Mouse (Mus musculus): ENCODE data around the gene Stom. TPM values are rescaled to one million over a fixed set of nuclear protein-coding genes. Genes with fewer than 3 reads are reported as not detected.
A peak's percentile ranks its signal among the peaks of the same experiment; 100 is the strongest.

Stom gene
- polyA plus RNA-seq, 1 experiment from 2014 or later, result 15.4 TPM

- DNase-seq (ENCODE audit: low spot score, missing footprints) (no peak), ATAC-seq (ENCODE audit: low FRiP score) (no peak)
- Histone ChIP-seq H3K27me3 (ENCODE audit: control insufficient read depth, insufficient read depth, low read length) (peaks cover 15% of the 10 kb centered on the region), H3K4me3 (ENCODE audit: low read depth, low read length) (no peak overlapping the region), H3K27ac (ENCODE audit: low read depth, low read length) (no peak overlapping the region), H3K9me3 (ENCODE audit: control insufficient read depth, low read length) (no peaks in the 10 kb centered on the region), H3K4me2 (no peak overlapping the region), H3K36me3 (ENCODE audit: control insufficient read depth, insufficient read depth, low read length) (no peaks in the 10 kb centered on the region), H3K9ac (ENCODE audit: low read length) (no peak overlapping the region), H3K4me1 (ENCODE audit: control insufficient read depth, insufficient read depth, low read length) (peaks cover 1% of the 10 kb centered on the region; the same call in 1 of the 2 replicates)
- 82% methylated on average over 12 of the region's 12 CpGs for WGBS
These were observed 49.7 kb downstream of the Stom start for GRCm38 (mm10) chr2:35287017-35287620.

DNA sequence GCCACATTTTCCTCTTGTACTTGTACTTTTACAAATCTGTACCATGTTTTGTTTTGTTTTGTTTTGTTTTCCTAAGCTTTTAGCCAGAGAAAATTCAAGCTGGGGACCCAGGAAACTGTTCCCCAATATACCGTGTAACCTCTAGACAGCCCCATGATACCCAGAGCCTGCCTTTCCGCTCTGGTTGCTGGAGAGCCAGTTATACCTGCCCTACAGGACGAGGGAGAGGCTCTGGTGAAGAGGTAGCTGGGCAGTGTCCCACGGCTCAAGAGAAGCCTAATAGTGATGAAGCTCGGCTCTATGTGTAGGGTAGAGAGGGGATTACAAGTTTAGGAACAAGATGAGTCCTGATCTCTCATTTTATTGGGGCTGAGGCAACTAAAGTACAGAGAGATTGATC is 51.6 kb downstream of the Stom start:
- DNase-seq (ENCODE audit: low spot score, missing footprints) (no peak), ATAC-seq (ENCODE audit: low FRiP score) (no peak)
- Histone ChIP-seq H3K9ac (ENCODE audit: low read length) (no peak overlapping the region), H3K4me2 (no peak overlapping the region), H3K4me3 (ENCODE audit: low read depth, low read length) (no peak overlapping the region), H3K36me3 (ENCODE audit: control insufficient read depth, insufficient read depth, low read length) (no peaks in the 10 kb centered on the region), H3K4me1 (ENCODE audit: control insufficient read depth, insufficient read depth, low read length) (peaks cover 2% of the 10 kb centered on the region; the same call in 1 of the 2 replicates), H3K27ac (ENCODE audit: low read depth, low read length) (no peak overlapping the region), H3K27me3 (ENCODE audit: control insufficient read depth, insufficient read depth, low read length) (peaks cover 26% of the 10 kb centered on the region), H3K9me3 (ENCODE audit: control insufficient read depth, low read length) (no peaks in the 10 kb centered on the region)
- 82% methylated on average over 5 of the region's 5 CpGs for WGBS

- H3K9me3 ChIP-seq (ENCODE audit: control insufficient read depth, low read length), result no peaks in the 10 kb centered on the region
- H3K4me2 ChIP-seq, result no peak overlapping the region
- ATAC-seq (ENCODE audit: low FRiP score) (no peak), DNase-seq (ENCODE audit: low spot score, missing footprints) (no peak)
- WGBS, result 85% methylated on average over 4 of the region's 4 CpGs
- H3K27ac ChIP-seq (ENCODE audit: low read depth, low read length), result no peak overlapping the region
- H3K4me3 ChIP-seq (ENCODE audit: low read depth, low read length), result no peak overlapping the region
- peaks cover 26% of the 10 kb centered on the region for H3K27me3 ChIP-seq (ENCODE audit: control insufficient read depth, insufficient read depth, low read length)
- no peaks in the 10 kb centered on the region for H3K36me3 ChIP-seq (ENCODE audit: control insufficient read depth, insufficient read depth, low read length)
- no peak overlapping the region for H3K9ac ChIP-seq (ENCODE audit: low read length)
- peaks cover 2% of the 10 kb centered on the region; the same call in 1 of the 2 replicates for H3K4me1 ChIP-seq (ENCODE audit: control insufficient read depth, insufficient read depth, low read length)
These were observed 52.8 kb downstream of the Stom start for GRCm38 (mm10) chr2:35283997-35284396.

DNA sequence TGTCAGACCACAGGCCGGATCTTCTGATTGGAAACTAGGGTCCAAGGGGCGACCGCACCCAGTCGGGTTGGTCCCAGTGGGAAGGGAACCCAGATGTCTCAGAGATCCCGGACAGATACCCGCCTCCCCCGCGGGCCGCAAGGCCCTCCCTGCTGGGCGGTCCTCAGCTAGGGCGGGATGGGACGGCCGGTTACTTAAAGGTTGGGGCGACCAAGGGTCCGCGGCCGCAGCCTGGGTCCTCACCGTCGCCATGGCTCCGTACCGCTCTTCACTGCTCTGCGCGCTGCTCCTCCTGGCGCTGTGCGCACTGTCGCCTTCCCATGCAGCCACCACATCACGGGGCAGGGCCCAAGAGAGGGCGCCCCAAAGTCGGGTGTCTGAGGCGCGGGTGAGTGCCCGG is 54.6 kb downstream of the Stom start:
- peak; percentile 84 for DNase-seq (ENCODE audit: low spot score, missing footprints)
- Histone ChIP-seq H3K36me3 (ENCODE audit: control insufficient read depth, insufficient read depth, low read length) (no peaks in the 10 kb centered on the region), H3K9me3 (ENCODE audit: control insufficient read depth, low read length) (no peaks in the 10 kb centered on the region), H3K27ac (ENCODE audit: low read depth, low read length) (no peak overlapping the region), H3K4me3 (ENCODE audit: low read depth, low read length) (peak overlapping the region; percentile 22), H3K4me2 (peak overlapping the region; percentile 47), H3K9ac (ENCODE audit: low read length) (peak overlapping the region; percentile 33; the same call in 1 of the 2 replicates), H3K27me3 (ENCODE audit: control insufficient read depth, insufficient read depth, low read length) (peaks cover 26% of the 10 kb centered on the region), H3K4me1 (ENCODE audit: control insufficient read depth, insufficient read depth, low read length) (peaks cover 2% of the 10 kb centered on the region; the same call in 1 of the 2 replicates)
- ATAC-seq (ENCODE audit: low FRiP score), result no peak
- 2% methylated on average over 32 of the region's 32 CpGs for WGBS

DNA sequence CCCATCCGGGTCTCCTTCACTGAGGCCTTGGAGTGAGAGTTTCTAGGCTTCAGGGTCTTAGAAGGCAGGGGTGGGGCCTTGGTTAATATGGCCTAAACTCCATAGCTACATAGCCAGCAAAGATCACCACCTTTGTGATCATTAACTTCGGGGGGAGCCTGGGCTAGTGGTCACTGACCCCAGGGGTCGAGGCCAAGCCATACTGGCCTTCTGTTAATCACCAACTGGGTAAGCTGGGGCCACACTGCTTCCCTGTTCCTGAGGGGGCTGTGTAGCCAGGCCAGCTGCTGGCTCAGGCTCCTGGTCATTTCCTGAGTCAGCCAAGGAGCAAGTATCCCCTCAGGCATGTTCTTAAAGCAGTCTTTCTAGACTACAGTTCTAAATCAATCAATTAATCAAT is 56.8 kb downstream of the Stom start:
- no peaks in the 10 kb centered on the region for H3K36me3 ChIP-seq (ENCODE audit: control insufficient read depth, insufficient read depth, low read length)
- peaks cover 2% of the 10 kb centered on the region; the same call in 1 of the 2 replicates for H3K4me1 ChIP-seq (ENCODE audit: control insufficient read depth, insufficient read depth, low read length)
- DNase-seq (ENCODE audit: low spot score, missing footprints) (no peak), ATAC-seq (ENCODE audit: low FRiP score) (no peak)
- no peak overlapping the region for H3K4me2 ChIP-seq
- H3K4me3 ChIP-seq (ENCODE audit: low read depth, low read length), result no peak overlapping the region
- H3K27ac ChIP-seq (ENCODE audit: low read depth, low read length), result no peak overlapping the region
- no peak overlapping the region for H3K9ac ChIP-seq (ENCODE audit: low read length)
- peaks cover 26% of the 10 kb centered on the region for H3K27me3 ChIP-seq (ENCODE audit: control insufficient read depth, insufficient read depth, low read length)
- 64% methylated on average over 3 of the region's 3 CpGs for WGBS
- no peaks in the 10 kb centered on the region for H3K9me3 ChIP-seq (ENCODE audit: control insufficient read depth, low read length)

GRCm38 (mm10) chr2:35278371-35279210 is 58.2 kb downstream of the Stom start:
- WGBS, result 84% methylated on average over 7 of the region's 7 CpGs

GRCm38 (mm10) chr2:35277686-35278085 is 59.1 kb downstream of the Stom start:
- Histone ChIP-seq H3K27ac (ENCODE audit: low read depth, low read length) (no peak overlapping the region), H3K9ac (ENCODE audit: low read length) (no peak overlapping the region), H3K4me1 (ENCODE audit: control insufficient read depth, insufficient read depth, low read length) (peaks cover 2% of the 10 kb centered on the region; the same call in 1 of the 2 replicates), H3K4me3 (ENCODE audit: low read depth, low read length) (no peak overlapping the region), H3K9me3 (ENCODE audit: control insufficient read depth, low read length) (no peaks in the 10 kb centered on the region), H3K36me3 (ENCODE audit: control insufficient read depth, insufficient read depth, low read length) (no peaks in the 10 kb centered on the region), H3K27me3 (ENCODE audit: control insufficient read depth, insufficient read depth, low read length) (peaks cover 17% of the 10 kb centered on the region), H3K4me2 (no peak overlapping the region)
- ATAC-seq (ENCODE audit: low FRiP score) (no peak), DNase-seq (ENCODE audit: low spot score, missing footprints) (no peak)
- WGBS, result 75% methylated on average over 3 of the region's 3 CpGs

More at GRCm38 (mm10) chr2:35278371-35279210, 58.2 kb downstream of the Stom start:
- H3K36me3 ChIP-seq (ENCODE audit: control insufficient read depth, insufficient read depth, low read length), result no peaks in the 10 kb centered on the region
- no peaks in the 10 kb centered on the region for H3K9me3 ChIP-seq (ENCODE audit: control insufficient read depth, low read length)
- no peak overlapping the region for H3K27ac ChIP-seq (ENCODE audit: low read depth, low read length)
- peaks cover 2% of the 10 kb centered on the region; the same call in 1 of the 2 replicates for H3K4me1 ChIP-seq (ENCODE audit: control insufficient read depth, insufficient read depth, low read length)
- no peak overlapping the region for H3K9ac ChIP-seq (ENCODE audit: low read length)
- H3K4me2 ChIP-seq, result no peak overlapping the region
- DNase-seq (ENCODE audit: low spot score, missing footprints) (no peak), ATAC-seq (ENCODE audit: low FRiP score) (no peak)
- H3K4me3 ChIP-seq (ENCODE audit: low read depth, low read length), result no peak overlapping the region
- peaks cover 26% of the 10 kb centered on the region for H3K27me3 ChIP-seq (ENCODE audit: control insufficient read depth, insufficient read depth, low read length)

DNA sequence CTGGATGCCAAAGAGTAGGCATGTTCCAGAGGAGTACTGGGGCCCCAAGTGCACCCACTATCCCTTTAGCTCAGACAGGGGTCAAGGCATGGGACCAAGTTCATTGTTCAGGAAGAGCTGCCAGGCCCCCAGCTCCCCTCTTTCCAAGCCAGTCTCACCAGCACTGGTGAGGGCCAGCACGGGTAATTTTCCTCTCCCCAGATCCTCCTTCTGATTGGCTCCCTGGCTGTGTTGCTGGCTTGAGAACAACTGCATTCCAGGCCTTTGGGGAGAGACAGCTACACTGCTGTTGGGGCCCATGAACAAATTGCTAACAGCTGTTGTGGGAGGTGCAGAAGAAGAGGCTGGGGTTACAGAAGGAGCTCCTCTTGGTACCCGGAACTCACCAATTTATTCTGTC is 63.2 kb downstream of the Stom start:
- no peak overlapping the region for H3K4me2 ChIP-seq
- H3K4me3 ChIP-seq (ENCODE audit: low read depth, low read length), result no peak overlapping the region
- no peak overlapping the region for H3K27ac ChIP-seq (ENCODE audit: low read depth, low read length)
- H3K9ac ChIP-seq (ENCODE audit: low read length), result no peak overlapping the region
- no peaks in the 10 kb centered on the region for H3K27me3 ChIP-seq (ENCODE audit: control insufficient read depth, insufficient read depth, low read length)
- H3K4me1 ChIP-seq (ENCODE audit: control insufficient read depth, insufficient read depth, low read length), result no peaks in the 10 kb centered on the region; the same call in 1 of the 2 replicates
- ATAC-seq (ENCODE audit: low FRiP score) (no peak), DNase-seq (ENCODE audit: low spot score, missing footprints) (no peak)
- no peaks in the 10 kb centered on the region for H3K9me3 ChIP-seq (ENCODE audit: control insufficient read depth, low read length)
- WGBS, result 45% methylated on average over 2 of the region's 2 CpGs
- no peaks in the 10 kb centered on the region for H3K36me3 ChIP-seq (ENCODE audit: control insufficient read depth, insufficient read depth, low read length)

DNA sequence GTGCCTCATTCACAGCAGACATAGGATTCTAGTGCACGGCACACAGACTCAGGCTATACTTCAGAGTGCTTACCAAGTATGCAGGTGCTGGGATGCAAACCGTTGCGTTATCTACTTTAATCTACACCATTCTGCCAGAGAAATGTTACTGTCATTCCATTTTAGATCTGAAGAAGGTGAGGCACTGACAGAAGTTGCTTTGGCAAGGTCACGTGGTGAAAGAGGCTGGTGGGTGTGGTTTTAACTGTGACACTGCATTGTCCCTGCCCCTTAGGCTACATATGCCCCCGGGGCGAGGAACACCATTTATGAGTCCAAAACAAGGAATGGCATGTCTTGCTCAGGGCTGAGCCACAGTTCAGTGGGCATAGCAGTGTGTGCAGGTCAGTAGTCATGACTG is 63.9 kb downstream of the Stom start:
- Histone ChIP-seq H3K4me3 (ENCODE audit: low read depth, low read length) (no peak overlapping the region), H3K36me3 (ENCODE audit: control insufficient read depth, insufficient read depth, low read length) (no peaks in the 10 kb centered on the region), H3K9me3 (ENCODE audit: control insufficient read depth, low read length) (no peaks in the 10 kb centered on the region), H3K4me1 (ENCODE audit: control insufficient read depth, insufficient read depth, low read length) (no peaks in the 10 kb centered on the region; the same call in 1 of the 2 replicates), H3K9ac (ENCODE audit: low read length) (no peak overlapping the region), H3K27ac (ENCODE audit: low read depth, low read length) (no peak overlapping the region), H3K27me3 (ENCODE audit: control insufficient read depth, insufficient read depth, low read length) (no peaks in the 10 kb centered on the region), H3K4me2 (no peak overlapping the region)
- ATAC-seq (ENCODE audit: low FRiP score) (no peak), DNase-seq (ENCODE audit: low spot score, missing footprints) (no peak)
- 86% methylated on average over 6 of the region's 6 CpGs for WGBS

All from midbrain, embryonic 11.5 days (tissue).